Mouse (Mus musculus) C2C12 (cell line): ENCODE data around the gene Zfp26.

Experiments
- CEBPB ChIP-seq: IDR thresholded peaks from one replicate; pipeline ENCODE4 v1.6.1; 2011; ENCODE audit warnings: low read depth, mild to moderate bottlenecking, control low read depth, moderate library complexity
- CTCF ChIP-seq: IDR thresholded peaks from one replicate; pipeline ENCODE4 v1.5.1; 2011; ENCODE audit not compliant: control insufficient read depth, insufficient read depth, insufficient read length
- MAX ChIP-seq: IDR thresholded peaks from one replicate; pipeline ENCODE4 v1.6.1; 2011; ENCODE audit warnings: mild to moderate bottlenecking, control low read depth
- MYOD1 ChIP-seq: IDR thresholded peaks from one replicate; pipeline ENCODE4 v1.6.1; 2011; ENCODE audit warnings: low read depth; ENCODE audit not compliant: control insufficient read depth, insufficient read length
- USF1 ChIP-seq: IDR thresholded peaks from one replicate; pipeline ENCODE4 v1.6.1; 2011; ENCODE audit warnings: low read depth, mild to moderate bottlenecking, control low read depth, moderate library complexity

GRCm38 (mm10) chr9:20453647-20454046, 6.3 kb downstream of the Zfp26 start:
- no peak for TF ChIP-seq CTCF
- no peak for TF ChIP-seq MAX
- TF ChIP-seq CEBPB = no peak
- TF ChIP-seq USF1 = no peak
- no peak for TF ChIP-seq MYOD1
